Mouse (Mus musculus): Measurements from ENCODE around the gene Ppm1l.
A peak's percentile ranks its signal among the peaks of the same experiment; 100 is the strongest.
"Not testable (repeated sequence)": the region's sequence is repeated elsewhere in the genome, so short reads cannot be mapped to it uniquely, and the experiment has no call there.

Gene Ppm1l

DNA sequence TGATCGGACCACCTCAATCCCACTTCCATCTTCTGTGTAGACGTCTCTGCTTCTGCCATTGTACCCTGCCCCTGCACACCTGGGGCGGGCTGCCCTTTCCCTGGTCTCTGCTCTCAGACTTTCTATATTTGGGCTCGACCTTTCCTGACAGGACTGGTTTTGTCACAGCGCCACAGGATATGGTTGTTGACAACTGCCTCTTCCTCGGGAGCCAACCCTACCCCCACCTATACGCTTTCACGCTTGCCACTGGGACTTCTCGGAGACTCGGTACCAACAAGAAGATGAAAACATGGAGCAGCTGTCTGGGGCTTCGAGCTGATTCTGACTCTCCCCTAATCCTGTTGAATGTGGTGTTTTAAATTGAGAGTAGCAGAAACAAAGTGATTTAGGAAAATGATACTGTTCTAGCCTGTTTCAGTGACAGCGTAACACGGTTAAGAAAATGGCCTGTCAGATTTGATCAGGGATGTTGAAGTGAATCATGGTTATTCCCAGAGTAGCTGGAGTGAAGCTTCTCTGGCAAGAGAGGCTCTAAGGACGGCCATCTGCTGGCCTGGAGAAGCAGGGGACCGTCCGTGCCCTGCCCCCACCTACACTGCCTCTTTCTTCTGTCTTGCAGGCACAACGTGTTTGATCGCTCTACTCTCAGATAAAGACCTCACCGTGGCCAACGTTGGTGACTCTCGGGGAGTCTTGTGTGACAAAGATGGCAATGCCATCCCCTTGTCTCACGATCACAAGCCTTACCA, 232.2 kb downstream of the Ppm1l start:
- DNase-seq = peak; percentile 21

DNA sequence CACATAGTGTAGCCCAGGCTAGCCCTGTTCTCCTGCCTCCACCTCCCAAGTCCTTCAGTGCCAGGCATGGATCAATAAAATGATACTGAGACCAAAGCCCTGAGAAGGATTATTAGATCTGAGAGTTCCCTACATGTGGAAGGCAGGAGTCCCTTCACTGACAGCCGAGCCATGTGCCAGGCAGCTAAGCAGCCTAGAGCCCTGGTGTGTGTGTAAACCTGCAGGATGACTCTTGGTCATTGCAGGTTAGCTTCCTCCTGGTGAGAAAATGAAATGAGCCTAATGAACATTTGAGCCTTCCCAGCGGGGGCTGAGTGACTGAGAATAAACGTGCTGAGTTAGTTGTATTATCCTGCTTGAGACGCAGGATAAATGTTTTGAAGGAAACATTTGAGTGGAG, 232.9 kb downstream of the Ppm1l start:
- no peak for DNase-seq

- no peak for DNase-seq
These were observed 238.8 kb downstream of the Ppm1l start for GRCm38 (mm10) chr3:69555511-69555910.

GRCm38 (mm10) chr3:69556092-69556778, 239.6 kb downstream of the Ppm1l start:
- no peak for DNase-seq

GRCm38 (mm10) chr3:69559316-69559974, 242.8 kb downstream of the Ppm1l start:
- no peak for DNase-seq

GRCm38 (mm10) chr3:69559975-69560330, 243.3 kb downstream of the Ppm1l start:
- DNase-seq = no peak

GRCm38 (mm10) chr3:69561686-69562085, 245.0 kb downstream of the Ppm1l start:
- DNase-seq = peak; percentile 18

DNA sequence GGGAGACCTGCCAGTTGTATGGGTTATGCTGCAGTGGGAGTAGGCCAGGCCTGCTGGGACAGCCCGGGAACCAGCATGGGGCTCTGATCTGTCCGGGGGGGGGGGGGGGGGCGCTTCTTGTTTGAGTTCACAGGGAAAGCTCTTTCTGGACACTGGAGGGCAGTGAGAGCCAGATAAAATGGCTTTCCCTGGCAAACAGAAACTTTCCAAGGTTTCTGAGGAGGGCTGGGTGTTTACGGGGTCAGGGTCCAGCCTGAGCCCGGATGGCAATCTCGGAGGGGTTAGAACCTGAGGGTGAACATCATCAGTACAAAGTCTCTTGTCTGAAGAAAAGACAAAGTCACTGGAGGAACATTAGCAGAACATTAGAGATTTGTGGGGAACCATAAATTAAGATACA, 246.7 kb downstream of the Ppm1l start:
- no peak for DNase-seq

GRCm38 (mm10) chr3:69565586-69565985, 248.9 kb downstream of the Ppm1l start:
- DNase-seq = not testable (repeated sequence)

- no peak for DNase-seq
These were observed 255.9 kb downstream of the Ppm1l start for GRCm38 (mm10) chr3:69572561-69572960.

DNA sequence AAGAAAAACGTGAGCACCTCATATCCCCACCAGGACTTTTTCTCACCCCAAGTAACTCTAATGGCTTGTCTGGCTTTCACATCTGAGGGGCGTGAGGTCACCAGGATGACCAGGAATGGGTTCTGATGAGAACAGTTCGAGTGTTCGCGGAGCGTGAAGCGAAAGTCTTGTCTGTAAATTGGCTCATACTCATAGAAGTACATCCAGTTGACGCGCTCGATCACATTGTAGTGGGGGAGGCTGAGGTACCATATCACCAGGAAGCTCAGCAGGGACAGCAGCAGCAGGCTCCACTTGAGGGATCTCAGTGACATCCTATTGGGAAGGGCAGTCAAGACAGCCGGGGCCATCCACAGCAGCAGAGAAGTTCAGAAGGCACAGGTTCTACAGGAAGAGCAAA, 258.9 kb downstream of the Ppm1l start:
- no peak for DNase-seq

DNA sequence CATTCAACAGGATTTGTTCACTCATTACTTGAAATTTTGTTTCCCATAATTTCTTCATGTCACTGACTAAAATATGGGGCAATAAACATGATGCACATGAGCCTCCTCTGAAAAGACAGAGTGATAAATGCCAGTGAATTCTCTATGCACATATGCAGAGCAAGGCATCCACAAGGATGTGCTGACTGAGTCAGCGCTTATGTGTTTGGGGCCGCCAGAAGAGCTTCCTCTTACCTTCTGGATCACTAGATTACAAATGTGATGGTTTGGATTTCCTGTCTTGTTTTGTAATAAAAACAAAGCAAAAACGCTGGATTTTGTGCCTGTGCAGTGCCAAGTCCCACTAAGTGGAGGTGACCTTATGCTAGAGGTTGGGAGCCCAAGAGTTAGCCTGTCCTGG, 260.1 kb downstream of the Ppm1l start:
- DNase-seq = no peak

DNA sequence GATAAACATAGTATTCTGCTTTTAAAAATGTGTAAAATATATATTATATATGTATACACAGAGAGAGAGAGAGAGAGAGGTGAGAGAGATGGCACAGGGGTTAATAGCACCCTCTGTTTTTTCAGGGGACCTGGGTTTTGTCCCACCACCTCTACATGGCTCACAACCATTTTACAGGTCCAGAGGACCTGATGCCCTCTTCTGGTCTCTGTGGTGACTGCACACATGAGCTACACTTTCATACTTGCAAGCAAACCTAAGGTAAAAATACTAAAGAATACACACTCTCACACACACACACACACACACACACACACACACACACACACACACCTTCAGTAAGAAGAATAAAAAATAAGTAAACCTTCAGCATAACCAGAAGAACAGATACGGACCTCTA, 262.1 kb downstream of the Ppm1l start:
- DNase-seq = no peak

GRCm38 (mm10) chr3:69583798-69584197, 267.1 kb downstream of the Ppm1l start:
- DNase-seq = no peak

DNA sequence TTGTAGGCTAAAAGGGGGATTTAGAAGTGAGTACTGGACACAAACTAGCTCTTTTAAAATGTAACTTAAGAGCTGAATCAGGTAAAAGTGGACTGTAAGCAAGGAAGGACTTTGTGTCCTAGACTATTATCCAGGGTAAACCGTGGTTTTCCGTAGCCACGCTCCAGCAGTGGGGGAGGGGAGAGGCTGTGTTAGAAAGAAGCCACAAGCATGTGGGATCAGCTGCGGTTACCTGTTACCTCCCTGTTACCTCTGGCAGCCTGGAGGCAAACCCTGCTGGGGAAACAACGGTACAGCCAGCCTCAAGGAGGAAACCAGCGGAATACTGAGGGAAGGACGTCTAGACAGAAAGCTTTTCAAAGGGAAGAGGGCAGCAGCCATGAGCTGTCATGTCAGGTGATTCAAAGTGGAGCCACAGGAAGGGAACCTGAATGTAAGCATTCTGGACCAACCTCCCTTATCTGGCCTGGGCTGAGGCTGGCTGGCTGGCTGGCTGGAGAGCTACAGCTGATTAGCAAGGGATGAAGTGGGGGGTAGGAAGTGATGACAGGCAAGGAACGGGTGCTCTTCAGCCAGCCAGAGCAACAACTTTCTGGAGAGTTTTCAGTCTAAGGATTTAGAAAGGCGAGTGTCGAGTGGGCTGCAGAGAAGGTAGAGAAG, 271.6 kb downstream of the Ppm1l start:
- peak; percentile 15 for DNase-seq

GRCm38 (mm10) chr3:69593426-69593825, 276.8 kb downstream of the Ppm1l start:
- DNase-seq = no peak

GRCm38 (mm10) chr3:69594071-69594470, 277.4 kb downstream of the Ppm1l start:
- DNase-seq = peak; percentile 21

GRCm38 (mm10) chr3:69596116-69596515, 279.5 kb downstream of the Ppm1l start:
- no peak for DNase-seq

GRCm38 (mm10) chr3:69597211-69597610, 280.6 kb downstream of the Ppm1l start:
- no peak for DNase-seq

- no peak for DNase-seq
These were observed 281.2 kb downstream of the Ppm1l start for GRCm38 (mm10) chr3:69597816-69598215.

DNA sequence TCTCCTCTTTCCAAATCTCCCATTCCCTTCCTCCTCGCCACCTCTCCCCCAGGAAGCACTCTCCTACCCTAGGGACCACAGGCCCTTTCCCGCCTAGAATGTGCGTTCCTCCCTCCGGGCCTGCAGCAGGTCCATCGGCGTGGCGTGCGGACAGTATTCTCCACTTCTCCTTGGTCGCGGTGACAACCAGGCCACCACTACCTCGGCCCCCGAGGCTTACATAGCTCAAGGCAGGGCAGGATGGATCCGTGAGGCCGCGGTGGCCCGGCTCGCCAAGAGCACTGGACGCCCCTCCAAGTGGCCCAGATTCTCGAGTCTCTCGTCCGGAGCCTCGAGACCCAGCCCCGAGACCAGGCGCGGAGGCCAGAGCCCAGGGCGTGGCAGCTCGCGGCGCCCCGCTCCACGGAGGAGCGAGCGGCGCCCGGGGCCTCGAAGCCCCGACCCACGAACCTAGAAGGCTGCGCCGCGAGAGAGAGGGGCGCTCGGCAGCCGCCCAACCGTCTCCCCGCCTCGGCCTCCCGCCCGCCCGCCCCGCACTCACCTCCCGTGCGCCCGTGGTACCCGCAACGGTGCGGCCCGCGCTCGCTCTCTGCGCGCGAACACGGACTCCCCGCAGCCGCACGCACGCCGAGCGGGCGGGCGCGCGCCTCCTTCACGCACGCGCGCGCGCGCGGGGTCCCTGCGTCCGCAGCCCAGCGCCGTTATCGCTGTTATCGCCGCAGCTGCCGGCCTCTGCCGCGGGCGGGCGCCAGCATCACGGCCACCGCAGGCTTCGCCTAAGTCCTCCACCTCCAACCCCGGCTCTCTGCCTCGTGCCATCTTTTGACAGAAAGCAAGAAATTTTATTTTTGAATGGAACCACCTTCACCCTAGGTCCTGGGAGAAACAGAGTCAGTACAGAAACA, 281.9 kb downstream of the Ppm1l start, which contains the start of gene B3galnt1:
TSS of gene B3galnt1 (minus strand) at position 700 of the 905 bp plus-strand sequence.
- DNase-seq = peak; percentile 66

- peak; percentile 6 for DNase-seq
These were observed 282.5 kb downstream of the Ppm1l start for GRCm38 (mm10) chr3:69599166-69599500.
